Mouse (Mus musculus) kidney, adult 8-10 months (tissue): Measurements from ENCODE around the gene Prss57.

Source experiments
- DNase-seq, 2 experiments: peaks; one replicate each; pipeline ENCODE4 v3.0.0; 2022

Prss57 gene

GRCm38 (mm10) chr10:79806972-79807371 is 16.2 kb upstream of the Prss57 start:
- DNase-seq, result no peak

- no peak for DNase-seq
Observed at GRCm38 (mm10) chr10:79806331-79806730, 15.6 kb upstream of the Prss57 start.

GRCm38 (mm10) chr10:79805636-79806035 is 14.9 kb upstream of the Prss57 start:
- DNase-seq, result peak; percentile 57 to 75

- no peak for DNase-seq
Observed at GRCm38 (mm10) chr10:79803716-79804323, 13.1 kb upstream of the Prss57 start.

- DNase-seq, result peak; percentile 83 to 89
Observed at GRCm38 (mm10) chr10:79802331-79802971, 11.7 kb upstream of the Prss57 start.

GRCm38 (mm10) chr10:79801837-79802236 is 11.1 kb upstream of the Prss57 start:
- DNase-seq, result peak; percentile 79 to 85

- peak in 1 of 2 experiments; percentile 57 for DNase-seq
Observed at GRCm38 (mm10) chr10:79800508-79800907, 9.7 kb upstream of the Prss57 start.

GRCm38 (mm10) chr10:79798289-79798928 is 7.6 kb upstream of the Prss57 start:
- DNase-seq, result peak; percentile 75 to 85

- DNase-seq, result no peak
Observed at GRCm38 (mm10) chr10:79797326-79797725, 6.6 kb upstream of the Prss57 start.

- no peak for DNase-seq
Observed at GRCm38 (mm10) chr10:79795905-79796304, 5.1 kb upstream of the Prss57 start.

- peak; percentile 89 to 90 for DNase-seq
Observed at GRCm38 (mm10) chr10:79794491-79794931, 3.8 kb upstream of the Prss57 start.

- no peak for DNase-seq
Observed at GRCm38 (mm10) chr10:79793738-79794490, 3.2 kb upstream of the Prss57 start.

GRCm38 (mm10) chr10:79793051-79793737 is 2.4 kb upstream of the Prss57 start, which contains the start of gene Palm:
Gene Palm (plus strand): TSS chr10:79793572.
- peak; percentile 85 to 90 for DNase-seq

GRCm38 (mm10) chr10:79792339-79793040 is 1.7 kb upstream of the Prss57 start:
- DNase-seq, result no peak

- DNase-seq, result no peak
Observed at GRCm38 (mm10) chr10:79789581-79789980, 1.2 kb downstream of the Prss57 start.

GRCm38 (mm10) chr10:79788386-79789158 is 2.2 kb downstream of the Prss57 start:
- DNase-seq, result peak; percentile 63 to 90

- DNase-seq, result no peak
Observed at GRCm38 (mm10) chr10:79783920-79784800, 6.6 kb downstream of the Prss57 start.

GRCm38 (mm10) chr10:79783050-79783449 is 7.7 kb downstream of the Prss57 start:
- no peak for DNase-seq

GRCm38 (mm10) chr10:79781956-79782355 is 8.8 kb downstream of the Prss57 start:
- DNase-seq, result no peak

- DNase-seq, result no peak
Observed at GRCm38 (mm10) chr10:79781139-79781538, 9.6 kb downstream of the Prss57 start.
